11 mouse cellular contexts compared by ENCODE assay signal in the genomic region with DNA sequence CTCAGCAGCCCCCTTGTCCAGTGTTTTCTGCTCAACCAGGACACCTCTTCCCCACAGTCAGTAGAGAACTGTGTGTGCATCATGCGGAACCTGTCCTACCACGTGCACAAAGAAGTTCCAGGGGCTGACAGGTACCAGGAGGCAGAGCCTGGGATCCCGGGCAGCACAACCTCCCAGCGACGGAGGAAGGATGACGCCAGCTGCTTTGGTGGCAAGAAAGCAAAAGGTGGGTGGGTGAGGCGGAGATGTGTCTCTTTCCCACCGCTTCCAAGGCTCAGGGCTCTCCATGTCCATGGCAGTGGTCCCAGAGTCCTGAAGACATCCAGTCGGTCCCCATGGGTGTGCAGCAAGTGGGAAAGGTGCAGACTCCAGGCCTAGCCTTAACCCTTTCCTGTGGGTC. TPM values are rescaled to one million over a fixed set of nuclear protein-coding genes. Genes with fewer than 3 reads are reported as not detected.
DNase-seq lines count a peak whose midpoint lies in the region; ATAC-seq and TF ChIP-seq lines count a peak whose summit lies in the region.
"Had no signal": no experiment of that assay in that cellular context is flagged by ENCODE, and none has a peak within 500 bp of the region (broad histone marks: within the 10 kb centered on the region; RNA-seq: fewer than 3 reads in every experiment).

No protein-coding gene starts in this region.

- no peaks in the 10 kb centered on the region for H3K9me3 ChIP-seq in liver, embryonic 12.5 days (replicated peaks)
- H3K9me3 ChIP-seq in forebrain, embryonic 11.5 days (ENCODE audit: control insufficient read depth, low read length): no peaks in the 10 kb centered on the region
- no peaks in the 10 kb centered on the region for H3K9me3 ChIP-seq in hindbrain, embryonic 12.5 days (replicated peaks)
- H3K9me3 ChIP-seq in midbrain, postnatal 0 days (ENCODE audit: low read length): no peaks in the 10 kb centered on the region

- H3K4me2 ChIP-seq in liver, embryonic 12.5 days: no peak overlapping the region
- no peak overlapping the region for H3K4me2 ChIP-seq in forebrain, embryonic 11.5 days (ENCODE audit: low read depth, low read length, severe bottlenecking)
- H3K4me2 ChIP-seq in hindbrain, embryonic 12.5 days (replicated peaks): peak overlapping the region; percentile 26
- no peak overlapping the region for H3K4me2 ChIP-seq in midbrain, postnatal 0 days (ENCODE audit: low read depth, low read length, poor library complexity, severe bottlenecking)
- H3K4me2 ChIP-seq: liver, embryonic 11.5 days had no signal

- no peak overlapping the region for H3K9ac ChIP-seq in liver, embryonic 12.5 days
- peak overlapping the region; percentile 43 for H3K9ac ChIP-seq in forebrain, embryonic 11.5 days (ENCODE audit: low read length)
- peak overlapping the region; percentile 18; the same call in 1 of the 2 replicates for H3K9ac ChIP-seq in hindbrain, embryonic 12.5 days
- no peak overlapping the region; the same call in 1 of the 2 replicates for H3K9ac ChIP-seq in midbrain, postnatal 0 days (replicated peaks; ENCODE audit: low read length, poor library complexity, severe bottlenecking)

- H3K4me1 ChIP-seq in liver, embryonic 12.5 days: peaks cover 30% of the 10 kb centered on the region
- peaks cover 38% of the 10 kb centered on the region for H3K4me1 ChIP-seq in forebrain, embryonic 11.5 days (replicated peaks; ENCODE audit: control insufficient read depth, insufficient read depth, low read length)
- peaks cover 61% of the 10 kb centered on the region for H3K4me1 ChIP-seq in hindbrain, embryonic 12.5 days
- H3K4me1 ChIP-seq in midbrain, postnatal 0 days (ENCODE audit: insufficient read depth, low read length): peaks cover 5% of the 10 kb centered on the region; the same call in 1 of the 2 replicates

- peaks cover 67% of the 10 kb centered on the region for H3K36me3 ChIP-seq in liver, embryonic 12.5 days
- H3K36me3 ChIP-seq in forebrain, embryonic 11.5 days (ENCODE audit: control insufficient read depth, insufficient read depth, low read length): peaks cover 35% of the 10 kb centered on the region; the same call in 1 of the 2 replicates
- H3K36me3 ChIP-seq in hindbrain, embryonic 12.5 days: peaks cover 85% of the 10 kb centered on the region
- H3K36me3 ChIP-seq in midbrain, postnatal 0 days (ENCODE audit: insufficient read depth, low read length): peaks cover 75% of the 10 kb centered on the region

- no peak for DNase-seq in liver
- DNase-seq in forebrain, embryonic 11.5 days (ENCODE audit: low spot score): peak; percentile 54
- DNase-seq in midbrain, postnatal 0 days (ENCODE audit: low spot score): no peak
- no peak for DNase-seq in urinary bladder, postnatal 14 days (ENCODE audit: low spot score)
- DNase-seq in gastrocnemius, postnatal 4 days (ENCODE audit: low spot score in 2 of 2): no peak
- DNase-seq: cerebellum, adult 2 months; kidney, postnatal 14 days had no signal

- WGBS in liver, embryonic 12.5 days (ENCODE audit: insufficient replicate concordance): 83% methylated on average over 9 of the region's 9 CpGs
- WGBS in forebrain, embryonic 11.5 days: 71% methylated on average over 9 of the region's 9 CpGs
- 61% methylated on average over 9 of the region's 9 CpGs for WGBS in hindbrain, embryonic 12.5 days
- 41% methylated on average over 9 of the region's 9 CpGs for WGBS in midbrain, postnatal 0 days

- no peaks in the 10 kb centered on the region for H3K27me3 ChIP-seq in liver, embryonic 12.5 days (replicated peaks)
- no peaks in the 10 kb centered on the region for H3K27me3 ChIP-seq in forebrain, embryonic 11.5 days (ENCODE audit: control insufficient read depth, insufficient read depth, low read length)
- H3K27me3 ChIP-seq in hindbrain, embryonic 12.5 days: no peaks in the 10 kb centered on the region
- H3K27me3 ChIP-seq in midbrain, postnatal 0 days (ENCODE audit: insufficient read depth, low read length): no peaks in the 10 kb centered on the region

- ATAC-seq in liver, embryonic 12.5 days: no peak
- ATAC-seq in forebrain, embryonic 11.5 days (replicated peaks; ENCODE audit: low FRiP score): no peak
- no peak for ATAC-seq in hindbrain, embryonic 12.5 days (ENCODE audit: low FRiP score)
- ATAC-seq in midbrain, postnatal 0 days (ENCODE audit: low FRiP score): no peak

- H3K4me3 ChIP-seq in liver, embryonic 12.5 days: no peak overlapping the region
- no peak overlapping the region for H3K4me3 ChIP-seq in forebrain, embryonic 11.5 days (ENCODE audit: low read depth, low read length)
- no peak overlapping the region for H3K4me3 ChIP-seq in hindbrain, embryonic 12.5 days
- H3K4me3 ChIP-seq in midbrain, postnatal 0 days (ENCODE audit: low read depth, low read length): no peak overlapping the region
- H3K4me3 ChIP-seq: left cerebral cortex, adult 2 months had no signal

- no peak for TF ChIP-seq CTCF in midbrain, postnatal 0 days (IDR thresholded peaks at IDR 0.05)

- 0 out of 2 replicates have a peak overlapping the region, but pooled peaks have one; percentile 1 for H3K27ac ChIP-seq in liver, embryonic 12.5 days
- peak overlapping the region; percentile 88 for H3K27ac ChIP-seq in forebrain, embryonic 11.5 days (ENCODE audit: low read depth, low read length)
- peak overlapping the region; percentile 76 for H3K27ac ChIP-seq in hindbrain, embryonic 12.5 days
- H3K27ac ChIP-seq in midbrain, postnatal 0 days (ENCODE audit: low read depth, low read length): peak overlapping the region; percentile 28; the same call in 1 of the 2 replicates
- H3K27ac ChIP-seq: left cerebral cortex, adult 2 months had no signal

RNA-seq across cellular contexts. Expression of gene Txnrd2, which starts 26.2 kb away (rescaled TPM):
- polyA plus RNA-seq in liver, embryonic 12.5 days (2016; fragmentation: Nextera tagmentation; extraction: Ambion mirVana): 106 and 107 TPM in 2 replicates
- 24.8 and 26.7 TPM in 2 replicates for polyA plus RNA-seq in forebrain, embryonic 11.5 days (2014; fragmentation: Nextera tagmentation; extraction: Ambion mirVana)
- polyA plus RNA-seq in hindbrain, embryonic 12.5 days (2016; fragmentation: Nextera tagmentation; extraction: Ambion mirVana): 20.2 and 20.3 TPM in 2 replicates
- 13.3 and 22.9 TPM in 2 replicates for total RNA-seq in midbrain, postnatal 0 days (2014; rRNA removed)
- polyA plus RNA-seq in midbrain, postnatal 0 days (2015; fragmentation: Nextera tagmentation; extraction: Ambion mirVana): 38.3 and 42.6 TPM in 2 replicates
- total RNA-seq in gastrocnemius, postnatal 4 days (2021): 10 to 100 TPM; 10.1 to 14.9 TPM

RNA-seq across cellular contexts. Expression of gene Comt, which starts 26.6 kb away (rescaled TPM):
- 113 and 120 TPM in 2 replicates for polyA plus RNA-seq in liver, embryonic 12.5 days (2016; fragmentation: Nextera tagmentation; extraction: Ambion mirVana)
- polyA plus RNA-seq in forebrain, embryonic 11.5 days (2014; fragmentation: Nextera tagmentation; extraction: Ambion mirVana): 53.6 and 55.2 TPM in 2 replicates
- polyA plus RNA-seq in hindbrain, embryonic 12.5 days (2016; fragmentation: Nextera tagmentation; extraction: Ambion mirVana): 58.4 and 60.3 TPM in 2 replicates
- total RNA-seq in midbrain, postnatal 0 days (2014; rRNA removed): 62.3 and 74.6 TPM in 2 replicates
- 95.0 and 103 TPM in 2 replicates for polyA plus RNA-seq in midbrain, postnatal 0 days (2015; fragmentation: Nextera tagmentation; extraction: Ambion mirVana)
- 10 to 100 TPM; 52.9 to 62.8 TPM for total RNA-seq in gastrocnemius, postnatal 4 days (2021)

RNA-seq across cellular contexts. Expression of gene Arvcf, which starts 52.0 kb away (rescaled TPM):
- polyA plus RNA-seq in liver, embryonic 12.5 days (2016; fragmentation: Nextera tagmentation; extraction: Ambion mirVana): 12.6 and 12.9 TPM in 2 replicates
- 99.4 and 103 TPM in 2 replicates for polyA plus RNA-seq in forebrain, embryonic 11.5 days (2014; fragmentation: Nextera tagmentation; extraction: Ambion mirVana)
- 105 and 119 TPM in 2 replicates for polyA plus RNA-seq in hindbrain, embryonic 12.5 days (2016; fragmentation: Nextera tagmentation; extraction: Ambion mirVana)
- total RNA-seq in midbrain, postnatal 0 days (2014; rRNA removed): 161 and 219 TPM in 2 replicates
- 54.5 and 60.6 TPM in 2 replicates for polyA plus RNA-seq in midbrain, postnatal 0 days (2015; fragmentation: Nextera tagmentation; extraction: Ambion mirVana)
- total RNA-seq in gastrocnemius, postnatal 4 days (2021): 10 to 100 TPM; 34.6 to 36.9 TPM

RNA-seq across cellular contexts. Expression of gene Tango2, which starts 52.1 kb away (rescaled TPM):
- 76.3 and 79.3 TPM in 2 replicates for polyA plus RNA-seq in liver, embryonic 12.5 days (2016; fragmentation: Nextera tagmentation; extraction: Ambion mirVana)
- polyA plus RNA-seq in forebrain, embryonic 11.5 days (2014; fragmentation: Nextera tagmentation; extraction: Ambion mirVana): 39.1 and 40.4 TPM in 2 replicates
- 48.2 and 50.5 TPM in 2 replicates for polyA plus RNA-seq in hindbrain, embryonic 12.5 days (2016; fragmentation: Nextera tagmentation; extraction: Ambion mirVana)
- total RNA-seq in midbrain, postnatal 0 days (2014; rRNA removed): 40.3 and 44.1 TPM in 2 replicates
- 88.0 and 94.8 TPM in 2 replicates for polyA plus RNA-seq in midbrain, postnatal 0 days (2015; fragmentation: Nextera tagmentation; extraction: Ambion mirVana)
- 10 to 100 TPM; 18.7 to 18.8 TPM for total RNA-seq in gastrocnemius, postnatal 4 days (2021)

Comparison
In these comparisons a context has a peak if more than half of its experiments do, and no peak if none do; other contexts are left out.
1. H3K27ac ChIP-seq: peak in every context shown above with its lines; median percentile 88 in forebrain, embryonic 11.5 days; 76 in hindbrain, embryonic 12.5 days; 28 in midbrain, postnatal 0 days; 1 in liver, embryonic 12.5 days.
2. H3K9ac ChIP-seq: peak in forebrain, embryonic 11.5 days (single experiment) and hindbrain, embryonic 12.5 days (single experiment); none in liver, embryonic 12.5 days (single experiment) and midbrain, postnatal 0 days (single experiment).